Mouse (Mus musculus) hematopoietic multipotent progenitor cell, adult 10-12 weeks (in vitro differentiated cells): Measurements from ENCODE around the gene Kcng3. TPM values are rescaled to one million over a fixed set of nuclear protein-coding genes. Genes with fewer than 3 reads are reported as not detected.

Source experiments
- polyA plus RNA-seq: library from polyadenylated mRNA; stranded (reverse); fragments of >175 nt; gene quantifications from 2 replicates; pipeline ENCODE4 v1.2.3, GENCODE M21; 2012; ENCODE audit warnings: low replicate concordance

The Kcng3 gene
- 0.04 and 0.20 TPM in 2 replicates for polyA plus RNA-seq

DNA sequence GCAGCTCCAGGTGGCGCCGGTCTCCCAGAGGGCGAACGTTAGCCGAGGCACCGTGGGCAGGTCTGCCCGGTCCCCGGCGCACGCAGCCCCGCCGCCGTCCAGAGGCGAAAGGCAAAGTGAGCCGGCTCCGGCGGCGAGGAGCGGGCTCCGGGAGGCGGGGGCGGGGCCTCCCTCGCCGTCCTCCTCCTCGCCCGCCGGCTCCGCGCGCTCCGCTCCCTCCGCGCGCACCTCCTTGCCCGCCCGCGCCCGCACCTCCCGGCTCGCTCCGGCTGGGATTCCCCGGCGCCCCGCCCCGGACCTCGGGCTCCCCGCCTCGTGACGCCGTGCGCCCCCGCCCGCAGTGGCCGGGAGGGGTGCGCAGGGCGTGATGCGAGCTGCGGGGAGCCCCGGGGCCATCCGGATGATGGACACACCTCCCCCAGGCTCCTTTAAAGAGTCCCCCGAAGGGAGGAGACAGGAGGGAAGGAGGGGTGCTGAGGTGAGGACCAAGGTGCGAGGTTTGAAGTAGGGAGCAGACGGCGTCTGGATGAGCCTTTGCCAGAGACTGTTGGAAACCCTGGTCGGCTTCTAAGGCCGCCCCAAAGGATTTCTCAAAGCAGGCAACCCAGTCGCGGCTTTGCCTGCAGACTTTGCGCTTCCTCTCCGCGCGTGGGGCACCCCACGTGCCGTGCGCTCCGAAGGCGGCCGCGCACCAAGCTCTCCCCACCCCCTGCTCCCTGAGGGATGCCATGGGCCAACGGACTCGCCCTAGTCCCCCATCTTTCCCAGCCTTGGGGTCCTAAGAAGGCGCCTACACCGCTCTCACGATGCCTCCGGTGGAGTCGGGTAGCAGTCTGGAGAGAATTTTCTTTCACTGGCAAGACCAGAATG is at the start of gene Kcng3:
Kcng3 (minus strand) TSS at position 113 of the 870 bp plus-strand sequence.

Other genes with a start within 250 kb of the Kcng3 start
- 44.7 and 322 TPM in 2 replicates for gene Cox7a2l, start 114.6 kb downstream of the Kcng3 start, polyA plus RNA-seq
- gene Mta3, start 74.3 kb upstream of the Kcng3 start, polyA plus RNA-seq, result 100 and 145 TPM in 2 replicates
- 64.8 and 73.9 TPM in 2 replicates for gene Haao, start 216.1 kb upstream of the Kcng3 start, polyA plus RNA-seq